Mouse (Mus musculus) forebrain, embryonic 14.5 days (tissue): ENCODE measurements around the gene Plac8. TPM values are rescaled to one million over a fixed set of nuclear protein-coding genes. Genes with fewer than 3 reads are reported as not detected.
A peak's percentile ranks its signal among the peaks of the same experiment; 100 is the strongest.

Experiments used
- ATAC-seq: fragments of 200-750 bp; cut with Nextera tagmentation; 2 replicates; pipeline ENCODE4 v1.8.0; 2017; ENCODE audit warnings: mild to moderate bottlenecking, moderate library complexity
- DNase-seq: peaks from one replicate; pipeline ENCODE4 v3.0.0-alpha.2; 2015; ENCODE audit warnings: low spot score
- H3K27ac ChIP-seq: fragments of 300-500 bp; sonication (generic); 2 replicates; pipeline ENCODE4 v1.5.1; 2014; ENCODE audit warnings: low read depth, mild to moderate bottlenecking, control low read depth, low read length, moderate library complexity
- H3K27me3 ChIP-seq: fragments of 300-500 bp; sonication (generic); replicated peaks from 2 replicates; pipeline ENCODE4 v1.6.1; 2014; ENCODE audit warnings: low read length, control low read depth, mixed read lengths; ENCODE audit not compliant: control insufficient read depth, insufficient read depth
- H3K36me3 ChIP-seq: fragments of 300-500 bp; sonication (generic); 2 replicates; pipeline ENCODE4 v1.6.1; 2014; ENCODE audit warnings: low read length, control low read depth; ENCODE audit not compliant: control insufficient read depth, insufficient read depth
- H3K4me1 ChIP-seq: fragments of 300-500 bp; sonication (generic); 2 replicates; pipeline ENCODE4 v1.6.1; 2014; ENCODE audit warnings: antibody characterized with exemption, low read length, control low read depth; ENCODE audit not compliant: control insufficient read depth, insufficient read depth
- H3K4me2 ChIP-seq: fragments of 300-500 bp; sonication (generic); 2 replicates; pipeline ENCODE4 v1.6.1; 2014; ENCODE audit warnings: mild to moderate bottlenecking, control low read depth, low read length
- H3K4me3 ChIP-seq: fragments of 300-500 bp; sonication (generic); 2 replicates; pipeline ENCODE4 v1.5.1; 2014; ENCODE audit warnings: low read depth, low read length, control low read depth
- H3K9ac ChIP-seq: fragments of 300-500 bp; sonication (generic); 2 replicates; pipeline ENCODE4 v1.6.1; 2014; ENCODE audit warnings: mild to moderate bottlenecking, low read length, control low read depth, moderate library complexity
- H3K9me3 ChIP-seq: fragments of 300-500 bp; sonication (generic); replicated peaks from 2 replicates; pipeline ENCODE4 v1.6.1; 2016; ENCODE audit warnings: low read length, control low read depth, mixed read lengths; ENCODE audit not compliant: control insufficient read depth
- WGBS: fragments of 180-500 bp; shearing (Covaris S2); extraction: QIAGEN DNeasy Blood & Tissue Kit; methylation state at CpG from one replicate; pipeline ENCODE4 v1.1.7; 2014; 5-methylcytosine and 5-hydroxymethylcytosine counted together
- polyA plus RNA-seq: library from polyadenylated mRNA; unstranded; fragments of >200 nt; fragmentation: Nextera tagmentation; extraction: Ambion mirVana; gene quantifications from 2 replicates; pipeline ENCODE4 v1.2.1, GENCODE M21; 2014

Gene Plac8
- polyA plus RNA-seq, 1 experiment from 2014 or later: 0.41 TPM

DNA sequence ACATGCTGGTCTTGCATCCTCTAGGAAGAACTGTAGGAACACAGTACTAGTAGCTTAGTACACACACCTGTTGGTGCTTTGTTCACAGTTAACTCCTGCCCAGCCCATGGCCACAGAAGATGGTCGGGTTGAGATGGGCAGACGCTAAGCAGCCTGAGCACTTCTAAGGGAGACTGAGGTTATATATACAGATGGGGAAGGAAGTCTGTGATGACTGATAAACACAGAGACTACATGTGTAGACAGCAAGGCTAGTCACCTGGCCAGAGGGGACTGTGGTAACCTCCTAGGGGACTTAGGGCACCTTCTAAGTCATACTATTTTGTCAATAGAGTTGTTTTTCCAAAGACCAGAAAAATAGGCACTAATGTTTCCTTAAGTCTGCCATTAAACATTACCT, 29.8 kb upstream of the Plac8 start:
- no peak overlapping the region for H3K9ac ChIP-seq
- no peak overlapping the region for H3K4me2 ChIP-seq
- no peaks in the 10 kb centered on the region for H3K27me3 ChIP-seq
- no peaks in the 10 kb centered on the region for H3K9me3 ChIP-seq
- H3K36me3 ChIP-seq: no peaks in the 10 kb centered on the region
- H3K4me3 ChIP-seq: no peak overlapping the region
- no peak for DNase-seq
- H3K4me1 ChIP-seq: no peaks in the 10 kb centered on the region
- WGBS: 93% methylated on average over 2 of the region's 2 CpGs
- no peak overlapping the region for H3K27ac ChIP-seq
- ATAC-seq: no peak

DNA sequence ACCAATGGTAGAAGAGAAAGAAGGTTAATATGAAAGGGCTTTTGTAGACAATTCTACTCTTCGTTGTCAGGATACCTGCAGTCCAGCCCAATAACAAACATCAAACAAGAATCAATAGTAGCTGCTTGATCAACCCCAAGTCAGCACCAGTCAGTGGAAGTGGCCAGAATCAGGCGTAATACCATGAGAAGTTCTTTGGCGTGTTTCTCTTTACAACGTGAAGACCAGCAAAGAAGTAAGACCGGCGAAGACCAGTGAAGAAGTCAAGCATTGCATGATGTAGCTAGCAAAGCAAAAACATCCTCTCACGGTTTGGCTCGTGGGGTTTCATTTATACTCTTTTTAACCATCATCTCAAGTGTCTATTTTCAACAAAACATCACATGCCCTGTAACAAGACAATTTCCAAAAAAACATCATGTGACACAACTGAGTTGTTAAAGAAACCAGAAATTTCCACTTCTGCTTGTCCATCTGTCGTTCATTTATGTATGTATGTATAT, 27.0 kb upstream of the Plac8 start:
- no peaks in the 10 kb centered on the region for H3K27me3 ChIP-seq
- 94% methylated on average over 9 of the region's 9 CpGs for WGBS
- no peak overlapping the region for H3K4me3 ChIP-seq
- H3K36me3 ChIP-seq: no peaks in the 10 kb centered on the region
- DNase-seq: no peak
- no peak for ATAC-seq
- no peaks in the 10 kb centered on the region for H3K9me3 ChIP-seq
- H3K4me2 ChIP-seq: no peak overlapping the region
- H3K27ac ChIP-seq: no peak overlapping the region
- H3K9ac ChIP-seq: no peak overlapping the region
- no peaks in the 10 kb centered on the region for H3K4me1 ChIP-seq

DNA sequence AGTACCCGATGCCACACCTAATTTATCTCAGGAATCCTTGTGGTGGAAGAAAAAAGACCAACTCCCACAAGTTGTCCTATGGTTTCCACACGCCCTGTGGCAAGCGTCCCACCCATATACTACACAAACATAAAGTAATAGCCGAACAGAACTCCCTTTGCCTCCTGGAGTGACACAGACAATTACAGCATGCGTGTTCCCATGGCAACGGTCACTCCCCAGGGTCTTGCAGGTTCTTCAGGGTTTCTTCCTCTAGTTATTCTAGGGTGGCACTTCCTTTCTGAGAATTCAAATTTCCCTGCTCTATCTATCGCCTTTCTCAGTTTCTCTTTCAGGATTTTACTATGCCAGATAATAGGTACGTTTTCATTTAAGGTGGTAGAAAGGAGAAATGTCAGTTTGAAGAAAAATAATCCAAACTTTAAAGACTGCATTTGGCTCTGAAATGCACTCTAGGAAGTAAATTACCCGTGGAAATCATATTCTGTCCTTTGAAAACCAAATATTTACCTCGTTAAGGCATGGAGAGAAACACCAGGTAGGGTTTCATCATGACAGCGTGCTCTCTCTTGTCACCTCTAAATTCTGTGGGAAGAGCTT, 25.9 kb upstream of the Plac8 start:
- 64% methylated on average over 11 of the region's 11 CpGs for WGBS
- H3K27ac ChIP-seq: no peak overlapping the region
- H3K9ac ChIP-seq: no peak overlapping the region
- H3K4me2 ChIP-seq: no peak overlapping the region
- ATAC-seq: no peak
- no peaks in the 10 kb centered on the region for H3K27me3 ChIP-seq
- H3K9me3 ChIP-seq: no peaks in the 10 kb centered on the region
- no peaks in the 10 kb centered on the region for H3K36me3 ChIP-seq
- no peak overlapping the region for H3K4me3 ChIP-seq
- H3K4me1 ChIP-seq: no peaks in the 10 kb centered on the region
- peak; percentile 4 for DNase-seq

DNA sequence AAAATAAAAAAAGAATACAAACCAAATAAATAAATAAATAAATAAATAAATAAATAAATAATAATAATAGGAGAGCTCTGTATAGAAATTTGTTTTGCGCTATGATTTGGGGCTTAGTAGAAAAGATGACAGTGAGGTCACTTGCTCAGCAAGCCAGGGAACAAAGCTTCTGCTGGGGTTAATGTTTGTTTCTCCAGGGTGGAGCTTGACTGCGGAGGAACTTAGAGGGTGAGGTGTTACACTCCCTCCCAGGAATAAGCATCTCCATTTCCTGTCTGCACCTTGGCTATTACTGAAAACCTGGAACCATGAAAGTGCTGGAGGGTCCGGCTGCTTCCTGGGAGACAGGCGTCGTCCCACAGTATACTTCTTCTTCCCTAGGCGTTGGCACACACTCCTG, 24.0 kb upstream of the Plac8 start:
- no peak for ATAC-seq
- WGBS: 96% methylated on average over 6 of the region's 6 CpGs
- H3K27ac ChIP-seq: no peak overlapping the region
- H3K9me3 ChIP-seq: 0 out of 2 replicates have a peak, but pooled peaks cover 2% of the 10 kb centered on the region
- H3K4me2 ChIP-seq: no peak overlapping the region
- no peak for DNase-seq
- H3K4me1 ChIP-seq: no peaks in the 10 kb centered on the region
- H3K27me3 ChIP-seq: no peaks in the 10 kb centered on the region
- no peaks in the 10 kb centered on the region for H3K36me3 ChIP-seq
- H3K4me3 ChIP-seq: no peak overlapping the region
- H3K9ac ChIP-seq: no peak overlapping the region

DNA sequence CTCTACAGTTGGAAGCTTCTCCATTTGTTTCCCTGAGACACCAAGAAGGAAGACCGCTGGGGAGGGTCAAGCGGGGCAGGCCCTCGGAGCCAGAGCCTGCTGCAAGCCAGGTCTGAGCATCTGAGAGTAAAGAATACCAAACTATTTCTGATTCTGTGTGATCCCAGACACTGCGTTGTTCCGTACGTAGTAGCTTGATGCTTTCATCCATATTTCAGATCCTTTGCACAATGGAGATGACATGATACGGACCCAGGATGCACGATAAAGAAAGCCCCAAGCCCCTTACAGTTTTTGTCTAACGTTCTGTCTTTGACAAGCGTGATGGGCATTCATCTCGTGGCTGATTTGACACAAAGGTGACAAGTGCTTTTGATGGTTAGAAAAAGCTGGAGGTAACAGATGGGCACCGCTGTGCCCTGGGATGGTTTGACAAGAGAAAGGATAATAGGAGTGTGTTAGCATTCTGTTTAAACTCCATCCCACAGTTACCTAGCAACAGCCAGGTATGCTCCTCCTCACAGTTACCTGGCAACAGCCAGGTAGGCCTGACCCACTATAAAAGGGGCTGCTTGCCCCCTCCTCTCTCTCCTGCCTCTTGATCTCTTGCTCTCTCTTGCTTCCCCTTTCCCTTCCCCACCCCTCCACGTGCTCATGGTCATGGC, 22.9 kb upstream of the Plac8 start:
- DNase-seq: peak; percentile 8
- no peaks in the 10 kb centered on the region for H3K27me3 ChIP-seq
- H3K4me1 ChIP-seq: no peaks in the 10 kb centered on the region
- no peak overlapping the region for H3K4me3 ChIP-seq
- WGBS: 88% methylated on average over 13 of the region's 13 CpGs
- no peak overlapping the region for H3K9ac ChIP-seq
- 0 out of 2 replicates have a peak, but pooled peaks cover 2% of the 10 kb centered on the region for H3K9me3 ChIP-seq
- no peak overlapping the region for H3K4me2 ChIP-seq
- no peak overlapping the region for H3K27ac ChIP-seq
- no peaks in the 10 kb centered on the region for H3K36me3 ChIP-seq
- ATAC-seq: no peak

DNA sequence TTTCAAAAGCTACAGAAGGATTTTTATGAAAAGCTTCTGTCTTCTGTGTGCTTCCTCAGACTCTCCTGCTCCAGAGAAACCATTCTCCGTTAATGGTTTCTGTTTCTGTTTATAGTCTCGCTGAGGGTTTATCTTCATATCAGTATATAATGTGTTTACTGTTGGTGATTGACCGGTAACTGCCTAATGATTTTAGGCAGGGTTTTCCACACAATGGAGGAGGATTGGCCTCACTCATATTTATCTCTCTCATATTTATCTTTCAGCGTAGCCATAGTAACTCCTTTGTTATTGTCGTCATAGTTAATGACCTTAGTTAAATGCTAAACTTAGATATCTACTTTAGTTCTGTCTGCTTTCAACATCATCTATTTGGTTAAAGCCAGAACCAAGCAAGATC, 18.5 kb upstream of the Plac8 start:
- H3K27me3 ChIP-seq: no peaks in the 10 kb centered on the region
- ATAC-seq (no peak), DNase-seq (no peak)
- H3K9ac ChIP-seq: no peak overlapping the region
- 93% methylated on average over 5 of the region's 5 CpGs for WGBS
- no peak overlapping the region for H3K4me3 ChIP-seq
- H3K36me3 ChIP-seq: no peaks in the 10 kb centered on the region
- no peaks in the 10 kb centered on the region for H3K4me1 ChIP-seq
- no peak overlapping the region for H3K27ac ChIP-seq
- 0 out of 2 replicates have a peak, but pooled peaks cover 2% of the 10 kb centered on the region for H3K9me3 ChIP-seq
- no peak overlapping the region for H3K4me2 ChIP-seq

DNA sequence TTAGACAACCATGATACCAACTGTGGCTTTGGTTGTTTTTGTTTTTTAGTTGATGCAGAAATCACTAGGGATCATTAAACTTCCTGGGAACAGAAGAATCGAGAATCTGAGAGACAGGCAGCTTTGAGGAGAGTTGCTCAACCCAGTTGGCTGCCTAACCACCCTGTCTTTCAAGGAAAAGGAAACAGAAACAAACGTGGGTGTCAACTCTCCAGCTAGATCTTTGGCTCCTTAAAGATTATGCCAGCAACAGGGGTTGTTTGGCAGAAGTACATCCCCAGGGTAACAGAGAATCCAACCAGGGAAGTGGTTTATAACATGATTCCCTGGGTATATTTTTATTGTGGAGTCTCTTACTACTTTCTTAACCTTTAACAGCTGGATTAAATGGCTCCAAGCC, 15.6 kb upstream of the Plac8 start:
- Histone ChIP-seq H3K27me3 (no peaks in the 10 kb centered on the region), H3K4me2 (no peak overlapping the region), H3K27ac (no peak overlapping the region), H3K36me3 (no peaks in the 10 kb centered on the region), H3K9me3 (no peaks in the 10 kb centered on the region), H3K9ac (no peak overlapping the region), H3K4me1 (no peaks in the 10 kb centered on the region), H3K4me3 (no peak overlapping the region)
- ATAC-seq: no peak
- DNase-seq: no peak
- WGBS: 62% methylated on average over 2 of the region's 2 CpGs

DNA sequence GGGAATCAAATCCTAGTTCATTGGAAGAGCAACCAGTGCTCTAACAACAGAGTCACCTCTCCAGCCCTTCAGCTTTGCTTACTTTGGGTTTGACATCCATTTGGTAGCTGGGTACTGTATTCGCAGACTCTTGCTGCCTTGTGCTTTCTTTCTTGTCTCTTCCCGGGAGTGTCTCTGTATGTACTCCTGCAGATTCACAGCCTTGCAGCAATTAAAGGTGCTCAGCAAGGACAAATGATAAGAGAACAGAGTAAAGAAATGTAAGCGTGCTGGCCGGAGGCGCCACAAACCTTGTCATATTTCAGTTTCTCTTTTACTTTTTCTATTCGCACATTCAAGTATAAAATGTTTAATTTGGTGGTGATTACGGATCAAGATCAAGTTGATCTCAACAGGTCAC, 15.1 kb upstream of the Plac8 start:
- Histone ChIP-seq H3K9me3 (no peaks in the 10 kb centered on the region), H3K4me1 (no peaks in the 10 kb centered on the region), H3K36me3 (no peaks in the 10 kb centered on the region), H3K4me2 (no peak overlapping the region), H3K9ac (no peak overlapping the region), H3K27ac (no peak overlapping the region), H3K27me3 (no peaks in the 10 kb centered on the region), H3K4me3 (no peak overlapping the region)
- DNase-seq (no peak), ATAC-seq (no peak)
- 91% methylated on average over 7 of the region's 7 CpGs for WGBS

DNA sequence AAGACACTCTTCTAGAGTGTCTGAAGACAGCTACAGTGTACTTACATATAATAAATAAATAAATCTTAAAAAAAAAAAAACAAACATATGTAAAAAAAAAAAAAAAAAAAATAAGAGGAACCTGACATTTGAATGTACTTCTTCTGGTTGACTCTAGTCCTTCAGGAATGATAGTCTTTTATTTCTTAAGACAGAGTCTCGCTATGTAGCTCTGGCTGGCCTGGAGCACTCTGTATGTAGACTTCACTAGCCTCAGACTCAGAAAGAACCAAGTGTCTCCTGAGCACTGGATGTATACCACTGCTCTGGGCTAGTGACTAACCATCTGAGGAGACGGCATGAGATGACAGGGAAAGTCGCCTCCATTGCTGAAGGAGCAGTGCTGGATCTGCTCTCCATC, 13.6 kb upstream of the Plac8 start:
- WGBS: 94% methylated on average over 3 of the region's 3 CpGs
- Histone ChIP-seq H3K27ac (no peak overlapping the region), H3K4me3 (no peak overlapping the region), H3K36me3 (no peaks in the 10 kb centered on the region), H3K4me2 (no peak overlapping the region), H3K4me1 (no peaks in the 10 kb centered on the region), H3K9ac (no peak overlapping the region), H3K9me3 (no peaks in the 10 kb centered on the region), H3K27me3 (no peaks in the 10 kb centered on the region)
- no peak for ATAC-seq
- no peak for DNase-seq
